Mouse (Mus musculus) urinary bladder, postnatal 10 days (tissue): ENCODE results near the gene Ubxn4.
"Not testable (repeated sequence)": the region's sequence is repeated elsewhere in the genome, so short reads cannot be mapped to it uniquely, and the experiment has no call there.

ENCODE experiments used
- DNase-seq: peaks from one replicate; pipeline ENCODE4 v3.0.0; 2022; ENCODE audit warnings: low spot score

Ubxn4 gene

GRCm38 (mm10) chr1:128314665-128315064 lies 70.9 kb downstream of the Ubxn4 start:
- no peak for DNase-seq

- DNase-seq: not testable (repeated sequence)
Measured at GRCm38 (mm10) chr1:128319266-128319665, 75.5 kb downstream of the Ubxn4 start.

GRCm38 (mm10) chr1:128323026-128323643 lies 79.4 kb downstream of the Ubxn4 start:
- DNase-seq: no peak

GRCm38 (mm10) chr1:128324776-128325175 lies 81.0 kb downstream of the Ubxn4 start:
- no peak for DNase-seq

DNA sequence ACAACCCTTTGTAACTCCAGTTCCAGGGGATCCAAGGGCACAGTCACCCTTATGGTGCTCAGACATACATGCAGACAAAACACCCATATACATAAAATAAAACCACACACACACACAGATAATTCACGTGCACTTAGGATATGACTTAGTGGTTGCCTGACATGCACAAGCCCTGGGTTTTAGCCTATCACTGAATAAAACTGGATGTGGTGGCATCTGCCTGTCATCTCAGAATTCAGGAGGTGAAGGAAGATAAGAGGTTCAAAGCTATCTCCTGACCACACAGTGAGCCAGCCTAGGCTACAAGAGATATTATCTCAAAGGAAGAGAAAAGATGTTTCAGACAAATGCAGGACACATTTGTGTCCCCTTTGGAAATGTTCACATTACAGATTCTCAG lies 83.4 kb downstream of the Ubxn4 start:
- no peak for DNase-seq

DNA sequence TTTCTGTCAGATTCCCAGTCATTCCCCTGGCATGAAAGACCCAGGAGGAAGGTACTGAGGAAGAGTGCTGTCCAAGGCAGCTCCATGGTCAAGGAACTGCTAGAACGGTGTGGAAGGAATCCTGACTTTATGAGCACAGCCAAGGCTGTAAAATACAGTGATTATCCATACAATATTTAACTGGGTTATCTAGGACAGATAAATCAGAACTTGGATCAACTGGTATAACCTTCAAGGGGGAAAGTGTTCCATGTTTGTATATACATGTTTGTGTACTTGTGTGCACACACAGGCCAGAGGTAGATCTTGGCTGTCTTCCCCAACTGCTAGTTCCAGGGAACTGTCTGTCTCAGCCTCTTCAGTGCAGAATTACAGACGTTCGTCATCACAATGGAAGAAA lies 84.5 kb downstream of the Ubxn4 start, which contains the start of gene Lct:
Gene Lct, minus strand, starts transcription at position 101 of the 400 bp plus-strand sequence.
- no peak for DNase-seq
